Mouse (Mus musculus): Measurements from ENCODE around the gene Slco3a1. TPM values are rescaled to one million over a fixed set of nuclear protein-coding genes. Genes with fewer than 3 reads are reported as not detected.

The Slco3a1 gene
- polyA plus RNA-seq, 1 experiment from 2014 or later: 19.6 TPM

DNA sequence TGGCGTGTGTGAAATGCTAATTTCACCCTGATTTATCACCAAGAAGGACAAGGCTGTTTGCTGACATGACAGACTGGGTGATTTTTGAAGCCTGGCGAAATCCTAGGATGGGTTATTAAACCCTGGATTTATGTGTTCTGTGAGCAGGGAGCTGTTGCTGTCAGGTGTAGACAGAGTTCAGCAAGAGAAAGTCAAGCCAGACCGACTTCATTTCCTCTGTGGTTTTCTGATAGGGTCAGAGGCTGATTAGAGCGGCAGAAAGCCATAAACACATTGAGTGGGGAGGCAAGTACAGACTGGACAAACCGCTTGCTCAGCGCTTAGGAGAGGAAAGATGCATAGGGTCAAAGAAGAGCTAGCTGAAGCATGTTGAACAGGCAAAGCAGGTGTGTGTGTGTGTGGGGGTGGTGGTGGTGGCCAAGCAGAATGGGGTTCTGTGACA lies 182.4 kb downstream of the Slco3a1 start:
- H3K4me1 ChIP-seq (ENCODE audit: control insufficient read depth, insufficient read depth, low read length): peaks cover 31% of the 10 kb centered on the region
- H3K9me3 ChIP-seq (ENCODE audit: control insufficient read depth, low read length): no peaks in the 10 kb centered on the region
- ATAC-seq (ENCODE audit: low FRiP score, low TSS enrichment): peak; percentile 74
- no peak overlapping the region for H3K4me2 ChIP-seq (replicated peaks; ENCODE audit: low read depth, low read length)
- no peak overlapping the region for H3K9ac ChIP-seq (ENCODE audit: low read depth, low read length)
- H3K27me3 ChIP-seq (ENCODE audit: control insufficient read depth, insufficient read depth, low read length): no peaks in the 10 kb centered on the region
- no peaks in the 10 kb centered on the region for H3K36me3 ChIP-seq (ENCODE audit: control insufficient read depth, insufficient read depth, low read length)
- no peak overlapping the region for H3K4me3 ChIP-seq (ENCODE audit: low read length)
- H3K27ac ChIP-seq (ENCODE audit: low read depth, low read length): no peak overlapping the region; the same call in 1 of the 2 replicates
- 8% methylated on average over 6 of the region's 6 CpGs for WGBS

DNA sequence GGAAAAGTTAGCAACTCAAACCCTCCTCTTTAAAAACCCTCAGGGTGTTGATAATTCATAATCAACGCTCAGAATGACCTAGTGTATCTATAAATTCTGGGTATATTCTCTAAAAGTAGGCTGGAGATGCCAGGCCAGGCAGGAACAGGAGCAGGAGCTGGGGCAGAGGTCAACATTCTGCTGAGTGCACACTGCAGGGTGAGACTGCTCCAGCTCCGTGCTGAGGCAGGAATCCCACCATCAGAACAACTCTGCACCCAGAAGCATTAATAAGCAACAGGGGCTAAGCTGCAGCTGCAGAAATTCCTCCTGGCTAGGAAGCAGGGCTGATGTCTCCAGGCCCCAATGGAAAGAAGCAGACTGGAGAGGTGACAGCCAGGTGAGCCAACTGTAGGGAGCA lies 182.9 kb downstream of the Slco3a1 start:
- H3K9me3 ChIP-seq (ENCODE audit: control insufficient read depth, low read length): no peaks in the 10 kb centered on the region
- no peaks in the 10 kb centered on the region for H3K27me3 ChIP-seq (ENCODE audit: control insufficient read depth, insufficient read depth, low read length)
- 17% methylated on average over 2 of the region's 2 CpGs for WGBS
- H3K4me1 ChIP-seq (ENCODE audit: control insufficient read depth, insufficient read depth, low read length): peaks cover 26% of the 10 kb centered on the region
- no peak overlapping the region for H3K9ac ChIP-seq (ENCODE audit: low read depth, low read length)
- peak; percentile 38; the same call in 1 of the 2 replicates for ATAC-seq (ENCODE audit: low FRiP score, low TSS enrichment)
- peak overlapping the region; percentile 39; the same call in 1 of the 2 replicates for H3K27ac ChIP-seq (ENCODE audit: low read depth, low read length)
- H3K4me3 ChIP-seq (ENCODE audit: low read length): no peak overlapping the region
- no peak overlapping the region for H3K4me2 ChIP-seq (replicated peaks; ENCODE audit: low read depth, low read length)
- H3K36me3 ChIP-seq (ENCODE audit: control insufficient read depth, insufficient read depth, low read length): no peaks in the 10 kb centered on the region

DNA sequence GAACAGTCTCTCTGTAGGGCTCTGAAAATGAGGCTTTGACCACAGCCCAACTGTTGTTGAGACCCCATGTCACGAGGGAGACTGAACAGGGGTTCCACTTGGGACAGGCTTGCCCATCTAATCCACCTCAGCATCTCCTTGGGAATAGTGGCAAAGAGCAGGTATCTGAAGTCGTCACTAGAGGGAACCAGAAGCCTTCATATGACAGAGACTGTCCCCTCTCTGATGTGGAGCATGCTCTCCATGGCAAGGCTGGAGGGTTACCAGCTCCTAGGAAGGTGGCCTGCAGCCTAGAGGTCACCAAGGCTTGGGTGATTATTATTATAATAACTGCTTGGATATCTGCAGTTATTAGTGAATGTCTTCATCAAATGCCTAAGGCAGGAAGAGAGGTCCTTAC lies 183.4 kb downstream of the Slco3a1 start:
- Histone ChIP-seq H3K27me3 (ENCODE audit: control insufficient read depth, insufficient read depth, low read length) (no peaks in the 10 kb centered on the region), H3K4me3 (ENCODE audit: low read length) (no peak overlapping the region), H3K9me3 (ENCODE audit: control insufficient read depth, low read length) (no peaks in the 10 kb centered on the region), H3K4me2 (replicated peaks; ENCODE audit: low read depth, low read length) (no peak overlapping the region), H3K36me3 (ENCODE audit: control insufficient read depth, insufficient read depth, low read length) (no peaks in the 10 kb centered on the region), H3K4me1 (ENCODE audit: control insufficient read depth, insufficient read depth, low read length) (peaks cover 21% of the 10 kb centered on the region), H3K9ac (ENCODE audit: low read depth, low read length) (no peak overlapping the region), H3K27ac (ENCODE audit: low read depth, low read length) (no peak overlapping the region)
- peak; percentile 58; the same call in 1 of the 2 replicates for ATAC-seq (ENCODE audit: low FRiP score, low TSS enrichment)
- WGBS: 25% methylated on average over 2 of the region's 2 CpGs

DNA sequence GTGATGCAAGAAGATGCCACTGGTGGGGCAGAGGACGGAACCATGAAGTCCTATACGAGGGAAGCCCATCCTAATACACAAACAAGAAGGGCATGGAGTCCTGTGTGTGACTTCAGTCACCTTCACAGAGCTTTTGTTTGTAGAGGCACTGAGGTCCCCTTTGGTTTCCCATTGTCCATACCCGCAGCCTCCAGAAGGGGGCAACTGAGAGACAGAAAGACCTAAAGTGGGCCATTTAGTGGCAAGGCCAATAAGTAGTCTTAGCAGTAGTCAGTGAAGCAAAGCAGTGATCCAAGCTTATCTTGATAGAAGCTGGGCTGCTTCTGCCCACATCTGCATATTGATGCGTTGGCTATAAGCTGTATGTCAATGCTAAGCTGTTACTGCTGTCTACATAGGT lies 184.9 kb downstream of the Slco3a1 start:
- Histone ChIP-seq H3K36me3 (ENCODE audit: control insufficient read depth, insufficient read depth, low read length) (no peaks in the 10 kb centered on the region), H3K9me3 (ENCODE audit: control insufficient read depth, low read length) (no peaks in the 10 kb centered on the region), H3K27me3 (ENCODE audit: control insufficient read depth, insufficient read depth, low read length) (no peaks in the 10 kb centered on the region), H3K9ac (ENCODE audit: low read depth, low read length) (no peak overlapping the region), H3K4me3 (ENCODE audit: low read length) (no peak overlapping the region), H3K4me2 (replicated peaks; ENCODE audit: low read depth, low read length) (no peak overlapping the region), H3K4me1 (ENCODE audit: control insufficient read depth, insufficient read depth, low read length) (peaks cover 11% of the 10 kb centered on the region; the same call in 1 of the 2 replicates), H3K27ac (ENCODE audit: low read depth, low read length) (no peak overlapping the region)
- 64% methylated on average over 4 of the region's 4 CpGs for WGBS
- ATAC-seq (ENCODE audit: low FRiP score, low TSS enrichment): no peak

DNA sequence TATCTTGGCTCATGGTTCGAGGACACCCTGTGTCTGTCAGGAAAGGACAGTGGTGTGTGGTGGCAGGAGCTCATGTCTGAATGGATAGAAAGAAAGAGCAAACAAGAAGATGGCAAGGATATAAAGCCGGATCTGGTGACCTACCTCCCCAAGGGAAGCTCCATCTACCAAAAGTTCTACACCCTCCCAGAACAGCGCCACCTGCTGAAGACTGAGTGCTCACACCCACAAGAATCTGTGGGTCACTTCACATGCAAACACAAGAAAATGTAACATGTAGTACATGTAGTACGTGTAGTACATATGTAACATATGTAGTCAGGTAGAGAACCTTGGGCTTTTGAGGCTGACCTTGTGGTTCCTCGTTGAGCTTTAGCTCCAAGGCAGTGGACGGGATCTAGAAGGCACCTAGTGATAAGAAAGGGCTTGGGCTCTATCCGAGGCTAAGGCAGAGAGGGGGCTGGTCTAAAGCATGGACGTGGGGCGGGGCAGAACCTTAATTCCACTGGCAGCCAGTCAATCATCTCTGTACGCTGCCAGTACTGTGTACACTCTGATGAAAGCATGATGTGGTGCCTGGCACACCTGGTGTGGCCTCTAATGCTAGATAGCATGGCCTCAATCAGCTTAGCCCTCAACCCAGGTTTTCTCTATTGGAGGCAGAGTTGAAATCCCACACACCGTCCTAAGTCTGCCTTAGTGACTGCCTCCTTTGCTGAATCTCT lies 186.2 kb downstream of the Slco3a1 start:
- peaks cover 11% of the 10 kb centered on the region; the same call in 1 of the 2 replicates for H3K4me1 ChIP-seq (ENCODE audit: control insufficient read depth, insufficient read depth, low read length)
- H3K9ac ChIP-seq (ENCODE audit: low read depth, low read length): no peak overlapping the region
- no peak overlapping the region for H3K27ac ChIP-seq (ENCODE audit: low read depth, low read length)
- H3K9me3 ChIP-seq (ENCODE audit: control insufficient read depth, low read length): no peaks in the 10 kb centered on the region
- no peak overlapping the region for H3K4me3 ChIP-seq (ENCODE audit: low read length)
- H3K36me3 ChIP-seq (ENCODE audit: control insufficient read depth, insufficient read depth, low read length): no peaks in the 10 kb centered on the region
- H3K4me2 ChIP-seq (replicated peaks; ENCODE audit: low read depth, low read length): no peak overlapping the region
- no peak for ATAC-seq (ENCODE audit: low FRiP score, low TSS enrichment)
- 88% methylated on average over 11 of the region's 11 CpGs for WGBS
- no peaks in the 10 kb centered on the region for H3K27me3 ChIP-seq (ENCODE audit: control insufficient read depth, insufficient read depth, low read length)

DNA sequence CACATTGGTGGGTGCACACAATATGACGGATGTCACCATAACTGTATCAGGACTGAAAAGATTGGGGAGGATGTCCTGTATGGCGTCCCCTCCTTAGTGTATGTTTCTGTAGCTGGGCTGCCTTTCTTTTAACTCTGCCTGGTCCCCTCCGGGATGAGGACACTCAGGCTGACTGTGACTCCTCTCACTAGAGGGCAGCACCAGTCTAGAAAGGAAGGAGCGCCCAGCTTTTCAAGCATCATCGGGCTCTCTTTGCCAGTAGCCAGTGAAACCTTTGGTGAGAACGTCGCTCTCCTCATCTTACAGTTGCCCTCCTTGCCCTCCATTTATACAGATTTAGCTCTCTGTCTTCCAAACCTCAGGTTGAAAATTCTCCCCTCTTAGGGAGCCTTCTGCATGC lies 187.2 kb downstream of the Slco3a1 start:
- 0 out of 2 replicates have a peak, but pooled peaks cover 4% of the 10 kb centered on the region for H3K4me1 ChIP-seq (ENCODE audit: control insufficient read depth, insufficient read depth, low read length)
- no peak overlapping the region for H3K4me3 ChIP-seq (ENCODE audit: low read length)
- H3K4me2 ChIP-seq (replicated peaks; ENCODE audit: low read depth, low read length): no peak overlapping the region
- 0 out of 2 replicates have a peak, but pooled peaks have one; percentile 4 for ATAC-seq (ENCODE audit: low FRiP score, low TSS enrichment)
- 28% methylated on average over 7 of the region's 7 CpGs for WGBS
- no peaks in the 10 kb centered on the region for H3K9me3 ChIP-seq (ENCODE audit: control insufficient read depth, low read length)
- no peaks in the 10 kb centered on the region for H3K36me3 ChIP-seq (ENCODE audit: control insufficient read depth, insufficient read depth, low read length)
- no peak overlapping the region for H3K9ac ChIP-seq (ENCODE audit: low read depth, low read length)
- no peaks in the 10 kb centered on the region for H3K27me3 ChIP-seq (ENCODE audit: control insufficient read depth, insufficient read depth, low read length)
- no peak overlapping the region for H3K27ac ChIP-seq (ENCODE audit: low read depth, low read length)

DNA sequence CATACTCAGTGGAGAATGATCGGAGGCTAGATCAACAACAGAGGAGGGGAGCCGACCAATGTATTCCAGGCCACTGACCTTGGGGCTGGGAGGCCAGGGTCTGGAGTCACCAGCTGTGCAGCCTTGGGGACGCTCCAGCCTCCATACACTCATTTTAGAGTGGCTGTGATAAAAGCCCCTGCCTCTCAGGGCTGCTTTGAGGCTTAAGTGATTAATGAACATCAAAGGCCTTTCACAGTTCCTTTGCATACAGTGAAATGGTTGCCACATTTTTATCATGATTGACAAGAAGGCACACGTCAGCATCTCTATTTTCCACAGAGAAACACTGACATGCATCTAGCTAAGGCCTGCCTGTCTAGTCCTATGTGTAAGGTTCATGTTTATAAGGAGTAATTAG lies 189.0 kb downstream of the Slco3a1 start:
- Histone ChIP-seq H3K4me2 (replicated peaks; ENCODE audit: low read depth, low read length) (no peak overlapping the region), H3K4me3 (ENCODE audit: low read length) (no peak overlapping the region), H3K27ac (ENCODE audit: low read depth, low read length) (no peak overlapping the region), H3K4me1 (ENCODE audit: control insufficient read depth, insufficient read depth, low read length) (no peaks in the 10 kb centered on the region), H3K36me3 (ENCODE audit: control insufficient read depth, insufficient read depth, low read length) (no peaks in the 10 kb centered on the region), H3K27me3 (ENCODE audit: control insufficient read depth, insufficient read depth, low read length) (no peaks in the 10 kb centered on the region), H3K9me3 (ENCODE audit: control insufficient read depth, low read length) (no peaks in the 10 kb centered on the region), H3K9ac (ENCODE audit: low read depth, low read length) (no peak overlapping the region)
- WGBS: 29% methylated on average over 4 of the region's 4 CpGs
- ATAC-seq (ENCODE audit: low FRiP score, low TSS enrichment): no peak

DNA sequence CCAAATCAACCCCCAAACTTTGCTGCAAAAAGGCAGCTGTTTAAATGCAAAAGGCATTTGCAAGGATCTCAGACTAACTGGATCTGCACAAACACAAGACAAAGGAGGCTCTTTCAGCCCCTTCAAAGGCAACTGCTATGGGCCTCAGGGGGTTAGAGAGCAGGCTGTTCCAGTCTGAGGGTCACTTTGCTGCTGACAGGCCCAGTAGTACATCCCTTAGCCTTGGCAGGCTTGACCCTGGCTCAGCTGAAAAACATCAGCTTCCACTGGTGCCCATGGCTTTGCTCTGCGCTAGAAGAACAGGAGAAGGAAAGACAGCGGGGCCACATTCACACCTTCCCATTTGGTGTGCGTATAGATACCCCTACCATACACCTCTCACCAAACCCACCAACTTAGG lies 189.6 kb downstream of the Slco3a1 start:
- ATAC-seq (ENCODE audit: low FRiP score, low TSS enrichment): no peak
- Histone ChIP-seq H3K4me1 (ENCODE audit: control insufficient read depth, insufficient read depth, low read length) (no peaks in the 10 kb centered on the region), H3K9ac (ENCODE audit: low read depth, low read length) (no peak overlapping the region), H3K4me3 (ENCODE audit: low read length) (no peak overlapping the region), H3K9me3 (ENCODE audit: control insufficient read depth, low read length) (no peaks in the 10 kb centered on the region), H3K27me3 (ENCODE audit: control insufficient read depth, insufficient read depth, low read length) (no peaks in the 10 kb centered on the region), H3K4me2 (replicated peaks; ENCODE audit: low read depth, low read length) (no peak overlapping the region), H3K36me3 (ENCODE audit: control insufficient read depth, insufficient read depth, low read length) (no peaks in the 10 kb centered on the region), H3K27ac (ENCODE audit: low read depth, low read length) (no peak overlapping the region)
- WGBS: 73% methylated on average over 3 of the region's 3 CpGs

DNA sequence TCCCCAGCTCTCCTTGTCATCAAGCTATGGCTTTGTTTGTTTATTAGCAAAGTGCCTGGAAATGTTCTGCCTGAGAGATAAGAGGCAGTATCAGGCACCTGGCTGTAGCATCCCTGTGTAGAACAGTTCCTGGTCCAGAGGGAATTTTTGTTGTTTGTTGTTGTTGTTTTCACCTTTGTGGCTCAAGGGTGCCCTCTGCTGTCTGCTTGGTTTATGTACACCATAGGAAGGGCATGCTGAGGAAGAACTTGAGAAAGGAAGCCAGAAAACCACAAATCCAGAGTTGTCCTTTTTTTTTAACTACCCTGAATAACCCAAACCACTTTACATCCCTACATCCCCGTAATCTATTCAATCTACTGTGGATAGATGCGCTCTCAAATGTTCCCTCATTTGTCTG lies 191.1 kb downstream of the Slco3a1 start:
- Histone ChIP-seq H3K27me3 (ENCODE audit: control insufficient read depth, insufficient read depth, low read length) (no peaks in the 10 kb centered on the region), H3K4me3 (ENCODE audit: low read length) (no peak overlapping the region), H3K4me2 (replicated peaks; ENCODE audit: low read depth, low read length) (no peak overlapping the region), H3K4me1 (ENCODE audit: control insufficient read depth, insufficient read depth, low read length) (no peaks in the 10 kb centered on the region), H3K9ac (ENCODE audit: low read depth, low read length) (no peak overlapping the region), H3K9me3 (ENCODE audit: control insufficient read depth, low read length) (no peaks in the 10 kb centered on the region), H3K27ac (ENCODE audit: low read depth, low read length) (no peak overlapping the region), H3K36me3 (ENCODE audit: control insufficient read depth, insufficient read depth, low read length) (no peaks in the 10 kb centered on the region)
- ATAC-seq (ENCODE audit: low FRiP score, low TSS enrichment): no peak
- 74% methylated on average over 2 of the region's 2 CpGs for WGBS
